Mouse (Mus musculus) CH12.LX (cell line): Measurements from ENCODE around the gene Actr2. TPM values are rescaled to one million over a fixed set of nuclear protein-coding genes. Genes with fewer than 3 reads are reported as not detected.
"Not testable (repeated sequence)": the region's sequence is repeated elsewhere in the genome, so short reads cannot be mapped to it uniquely, and the experiment has no call there.

Experiments used
- DNase-seq: peaks from one replicate; pipeline ENCODE4 v3.0.0-alpha.2; 2013; ENCODE audit errors: extremely low read depth
- H3K27ac ChIP-seq: 2 replicates; pipeline ENCODE4 v1.5.1; 2012; ENCODE audit warnings: low read depth, mild to moderate bottlenecking, control low read depth, moderate library complexity; ENCODE audit not compliant: insufficient read depth
- H3K27me3 ChIP-seq: replicated peaks from 2 replicates; pipeline ENCODE3; 2012; ENCODE audit warnings: inconsistent platforms
- H3K36me3 ChIP-seq, 2 experiments: replicated peaks in 1 of 2; 2 replicates each; pipeline versions ENCODE3 to v1.6.1; 2012; ENCODE audit warnings: inconsistent platforms in 1 of 2, low read length in 1 of 2, mild to moderate bottlenecking in 1 of 2, mixed read lengths in 1 of 2, moderate library complexity in 1 of 2; ENCODE audit not compliant: control insufficient read depth in 1 of 2, insufficient read depth in 1 of 2
- H3K4me1 ChIP-seq, 2 experiments: 2 replicates each; pipeline ENCODE4 v1.6.1; 2012; ENCODE audit warnings: inconsistent platforms in 1 of 2, moderate library complexity in 1 of 2; ENCODE audit not compliant: insufficient read depth in 2 of 2, control insufficient read depth in 1 of 2
- H3K4me2 ChIP-seq: 2 replicates; pipeline ENCODE4 v1.6.1; 2012; ENCODE audit warnings: low read depth, mild to moderate bottlenecking, control low read depth; ENCODE audit not compliant: poor library complexity, insufficient read depth, severe bottlenecking
- H3K4me3 ChIP-seq, 3 experiments: fragments of 150-350 bp in 1 of 3; sonication (generic) in 1 of 3; replicated peaks in 1 of 3; 2 replicates each; pipeline versions ENCODE3 to v1.5.1; 2011 to 2012; ENCODE audit warnings: low read depth in 2 of 3, low read length in 2 of 3, mild to moderate bottlenecking in 2 of 3, moderate library complexity in 2 of 3, control low read depth in 1 of 3, improper control_type of control experiment in 1 of 3, inconsistent platforms in 1 of 3, mixed read lengths in 1 of 3; ENCODE audit not compliant: poor library complexity in 1 of 3
- H3K79me2 ChIP-seq: replicated peaks from 2 replicates; pipeline ENCODE4 v1.6.1; 2012; ENCODE audit warnings: mild to moderate bottlenecking, moderate library complexity; ENCODE audit not compliant: control insufficient read depth, poor library complexity, insufficient read depth, severe bottlenecking; ENCODE audit errors: extremely low read depth
- H3K9ac ChIP-seq: 2 replicates; pipeline ENCODE4 v1.6.1; 2012; ENCODE audit warnings: low read depth, mild to moderate bottlenecking, control low read depth, moderate library complexity; ENCODE audit not compliant: insufficient read depth
- H3K9me3 ChIP-seq: replicated peaks from 2 replicates; pipeline ENCODE3; 2012; ENCODE audit warnings: low read length, inconsistent platforms, mixed read lengths
- BHLHE40 ChIP-seq: IDR thresholded peaks from 2 replicates; pipeline ENCODE4 v1.6.1; 2011; ENCODE audit warnings: mild to moderate bottlenecking, low read depth, low read length, improper control_type of control experiment
- CHD2 ChIP-seq: IDR thresholded peaks from 2 replicates; pipeline ENCODE4 v1.6.1; 2011; ENCODE audit warnings: low read length, improper control_type of control experiment
- CTCF ChIP-seq, 2 experiments: IDR thresholded peaks in 1 of 2; conservative IDR thresholded peaks in 1 of 2; 2 replicates each; pipeline ENCODE4 v1.5.1; 2011 to 2012; ENCODE audit warnings: low read depth in 2 of 2, low read length in 2 of 2, improper control_type of control experiment in 1 of 2, inconsistent platforms in 1 of 2, mild to moderate bottlenecking in 1 of 2, moderate library complexity in 1 of 2
- ELF1 ChIP-seq: IDR thresholded peaks from 2 replicates; pipeline ENCODE4 v1.6.1; 2014; ENCODE audit warnings: low read depth, mild to moderate bottlenecking, inconsistent platforms, low read length, improper control_type of control experiment
- HCFC1 ChIP-seq: IDR thresholded peaks from 2 replicates; pipeline ENCODE4 v1.6.1; 2012; ENCODE audit warnings: low read depth, mild to moderate bottlenecking, inconsistent platforms, low read length, improper control_type of control experiment
- KAT2A ChIP-seq: IDR thresholded peaks from 2 replicates; pipeline ENCODE4 v1.6.1; 2012; ENCODE audit warnings: low read length, improper control_type of control experiment, inconsistent platforms; ENCODE audit not compliant: insufficient replicate concordance
- MAX ChIP-seq: IDR thresholded peaks from 2 replicates; pipeline ENCODE4 v1.6.1; 2011; ENCODE audit warnings: low read length, improper control_type of control experiment
- MAZ ChIP-seq: IDR thresholded peaks from 2 replicates; pipeline ENCODE4 v1.6.1; 2012; ENCODE audit warnings: low read depth, mild to moderate bottlenecking, inconsistent platforms, low read length, improper control_type of control experiment, moderate library complexity
- MEF2A ChIP-seq: IDR thresholded peaks from 2 replicates; pipeline ENCODE4 v1.6.1; 2014; ENCODE audit warnings: low read depth, mild to moderate bottlenecking, inconsistent platforms, low read length, improper control_type of control experiment, borderline replicate concordance
- PAX5 ChIP-seq: IDR thresholded peaks from 2 replicates; pipeline ENCODE4 v1.6.1; 2012; ENCODE audit warnings: low read length, inconsistent platforms, mixed read lengths
- POLR2AphosphoS2 ChIP-seq: IDR thresholded peaks from 2 replicates; pipeline ENCODE4 v1.6.1; 2011; ENCODE audit warnings: low read depth, low read length, improper control_type of control experiment
- SIN3A ChIP-seq: IDR thresholded peaks from 2 replicates; pipeline ENCODE4 v1.6.1; 2012; ENCODE audit warnings: low read length, improper control_type of control experiment, inconsistent platforms
- SMC3 ChIP-seq: IDR thresholded peaks from 2 replicates; pipeline ENCODE4 v1.6.1; 2011; ENCODE audit warnings: low read depth, low read length, improper control_type of control experiment
- UBTF ChIP-seq: IDR thresholded peaks from 2 replicates; pipeline ENCODE4 v1.6.1; 2012; ENCODE audit warnings: low read depth, mild to moderate bottlenecking, inconsistent platforms, low read length, improper control_type of control experiment, moderate library complexity
- ZKSCAN1 ChIP-seq: IDR thresholded peaks from 2 replicates; pipeline ENCODE4 v1.6.1; 2012; ENCODE audit warnings: low read depth, inconsistent platforms, low read length, improper control_type of control experiment, borderline replicate concordance
- ZMIZ1 ChIP-seq: IDR thresholded peaks from 2 replicates; pipeline ENCODE4 v1.6.1; 2012; ENCODE audit warnings: low read depth, mild to moderate bottlenecking, inconsistent platforms, low read length, improper control_type of control experiment
- ZNF384 ChIP-seq: IDR thresholded peaks from 2 replicates; pipeline ENCODE4 v1.6.1; 2012; ENCODE audit warnings: low read depth, low read length, improper control_type of control experiment, inconsistent platforms
- dilution Hi-C: fragments of 300-500 bp; cut with MboI; formaldehyde crosslinking; loops from 2 replicates; pipeline ENCODE4 v1.14.3; 2020; ENCODE audit warnings: low sequenced_read_pairs; ENCODE audit not compliant: extremely low pct_unique_long_range_greater_than_20kb, extremely low pct_ligation_motif_present
- in situ Hi-C: fragments of 300-500 bp; cut with MboI; formaldehyde crosslinking; loops from 3 replicates; pipeline ENCODE4 v1.14.3; 2019; ENCODE audit warnings: low sequenced_read_pairs, low pct_ligation_motif_present, low pct_unique_long_range_greater_than_20kb, mixed read lengths
- polyA plus RNA-seq: library from polyadenylated mRNA; unstranded; fragments of >175 nt; gene quantifications from 2 replicates; pipeline ENCODE4 v1.2.1, GENCODE M21; 2012; ENCODE audit warnings: low read depth; ENCODE audit not compliant: insufficient read length
- total RNA-seq, 2 experiments: library from RNA; depleted of rRNA; stranded (reverse); fragments of 300-350 nt in 1 of 2; fragments of >200 nt in 1 of 2; gene quantifications; 2 replicates each; pipeline ENCODE4 v1.2.3; 2012 to 2014

The Actr2 gene
- total and polyA plus RNA-seq, 3 experiments, result 141 to 327 (median 189) TPM

- DNase-seq, result no peak
- TF ChIP-seq MAX, result no peak
- no peak for TF ChIP-seq PAX5
- no peak for TF ChIP-seq SIN3A
- no peak for TF ChIP-seq ZNF384
- no peak for TF ChIP-seq BHLHE40
- no peak for TF ChIP-seq POLR2AphosphoS2
- no peak for TF ChIP-seq UBTF
- TF ChIP-seq ZKSCAN1, result no peak
Observed at GRCm38 (mm10) chr11:20138498-20139208, 25.9 kb upstream of the Actr2 start.

GRCm38 (mm10) chr11:20137872-20138271 lies 25.2 kb upstream of the Actr2 start:
- Histone ChIP-seq H3K4me3 (no peak overlapping the region), H3K4me1 (peaks cover 0 to 3% of the 10 kb centered on the region in 2 experiments; a peak in 1 of 4 replicates), H3K27ac (no peak overlapping the region), H3K9me3 (peaks cover 2% of the 10 kb centered on the region), H3K4me2 (no peak overlapping the region), H3K27me3 (no peaks in the 10 kb centered on the region), H3K9ac (no peak overlapping the region), H3K79me2 (no peaks in the 10 kb centered on the region), H3K36me3 (no peaks in the 10 kb centered on the region)
- DNase-seq, result no peak
- no peak for TF ChIP-seq MAZ
- no peak for TF ChIP-seq BHLHE40
- TF ChIP-seq SMC3, result no peak
- dilution Hi-C loops (no loop called here), in situ Hi-C loops (loop anchor here (5.0 to 10.0 kb wide), 2 partner anchors 54 to 257 kb away; no protein-coding TSS in a partner anchor)

More at GRCm38 (mm10) chr11:20138498-20139208, 25.9 kb upstream of the Actr2 start:
- Histone ChIP-seq H3K4me3 (no peak overlapping the region), H3K4me1 (no peaks in the 10 kb centered on the region; a peak in 1 of 4 replicates), H3K79me2 (no peaks in the 10 kb centered on the region), H3K27ac (no peak overlapping the region), H3K9me3 (peaks cover 2% of the 10 kb centered on the region), H3K9ac (no peak overlapping the region), H3K4me2 (no peak overlapping the region), H3K36me3 (no peaks in the 10 kb centered on the region), H3K27me3 (no peaks in the 10 kb centered on the region)
- in situ Hi-C loops, result loop anchor here (5.0 to 10.0 kb wide), 2 partner anchors 54 to 256 kb away; no protein-coding TSS in a partner anchor
- dilution Hi-C loops, result no loop called here

GRCm38 (mm10) chr11:20136314-20136713 lies 23.6 kb upstream of the Actr2 start:
- no peak overlapping the region for H3K9ac ChIP-seq

GRCm38 (mm10) chr11:20134869-20135268 lies 22.2 kb upstream of the Actr2 start:
- H3K4me3 ChIP-seq, H3K36me3 ChIP-seq, H3K79me2 ChIP-seq, H3K4me1 ChIP-seq, H3K9ac ChIP-seq, H3K4me2 ChIP-seq, dilution Hi-C loops, H3K27ac ChIP-seq, DNase-seq, H3K27me3 ChIP-seq, H3K9me3 ChIP-seq: not testable (repeated sequence)
- in situ Hi-C loops, result loop anchor here (5.0 to 10.0 kb wide), 2 partner anchors 57 to 260 kb away; no protein-coding TSS in a partner anchor

More at GRCm38 (mm10) chr11:20136314-20136713, 23.6 kb upstream of the Actr2 start:
- peaks cover 0 to 3% of the 10 kb centered on the region in 2 experiments; a peak in 1 of 4 replicates for H3K4me1 ChIP-seq
- H3K4me2 ChIP-seq, result no peak overlapping the region
- peaks cover 4% of the 10 kb centered on the region for H3K9me3 ChIP-seq
- no peak overlapping the region for H3K4me3 ChIP-seq
- H3K79me2 ChIP-seq, result no peaks in the 10 kb centered on the region
- DNase-seq, result no peak
- no peaks in the 10 kb centered on the region for H3K27me3 ChIP-seq
- H3K36me3 ChIP-seq, result no peaks in the 10 kb centered on the region
- in situ Hi-C loops (loop anchor here (5.0 to 10.0 kb wide), 2 partner anchors 56 to 258 kb away; no protein-coding TSS in a partner anchor), dilution Hi-C loops (no loop called here)
- H3K27ac ChIP-seq, result no peak overlapping the region
- TF ChIP-seq KAT2A, result no peak
- no peak for TF ChIP-seq MEF2A
- no peak for TF ChIP-seq SMC3
- no peak for TF ChIP-seq PAX5
- TF ChIP-seq ZMIZ1, result no peak
- no peak for TF ChIP-seq ELF1
- TF ChIP-seq SIN3A, result no peak
- no peak for TF ChIP-seq ZNF384
- no peak for TF ChIP-seq CTCF (conservative IDR thresholded peaks at IDR 0.05 in 1 of 2, IDR thresholded peaks at IDR 0.05 in 1 of 2; ENCODE audit: low read depth in 2 of 2, low read length in 2 of 2)
- no peak for TF ChIP-seq CHD2
- no peak for TF ChIP-seq HCFC1
- no peak for TF ChIP-seq MAZ
